Mouse (Mus musculus): ENCODE measurements around the gene S100a9. TPM values are rescaled to one million over a fixed set of nuclear protein-coding genes. Genes with fewer than 3 reads are reported as not detected.

S100a9 gene
- total RNA-seq (2015; ENCODE audit: low replicate concordance) (7,257 and 9,005 TPM in 2 replicates), total RNA-seq (2017; ENCODE audit: low replicate concordance) (2,061 and 2,234 TPM in 2 replicates)

DNA sequence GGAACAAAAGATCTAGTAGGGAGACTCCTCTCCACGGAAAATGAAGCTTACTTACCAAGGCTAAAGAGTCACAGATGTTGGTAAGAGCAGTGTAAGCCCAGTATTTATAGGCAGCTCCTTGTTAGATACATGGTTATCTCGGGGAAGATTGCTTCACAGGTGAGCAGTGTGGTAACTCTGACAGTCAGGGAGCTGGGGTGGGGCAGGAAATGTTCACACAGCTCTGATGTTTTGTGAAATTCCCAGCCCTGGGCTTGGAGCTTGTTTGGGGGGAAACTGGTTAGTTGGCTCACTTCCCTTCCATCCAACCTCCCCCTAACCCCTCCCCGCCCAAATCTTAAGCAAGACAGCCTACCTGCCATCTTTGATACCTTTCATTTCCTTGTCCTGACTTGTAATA is at the start of gene S100a9:
S100a9 (minus strand) TSS at position 109 of the 400 bp plus-strand sequence.
- ATAC-seq (replicated peaks; ENCODE audit: low FRiP score, poor library complexity, severe bottlenecking) = no peak

GRCm38 (mm10) chr3:90726606-90727005 is 31.1 kb upstream of the S100a9 start, which contains the start of gene Pglyrp4:
Gene Pglyrp4 (plus strand): TSS chr3:90726906.
- no peak for ATAC-seq (replicated peaks; ENCODE audit: low FRiP score, poor library complexity, severe bottlenecking)

DNA sequence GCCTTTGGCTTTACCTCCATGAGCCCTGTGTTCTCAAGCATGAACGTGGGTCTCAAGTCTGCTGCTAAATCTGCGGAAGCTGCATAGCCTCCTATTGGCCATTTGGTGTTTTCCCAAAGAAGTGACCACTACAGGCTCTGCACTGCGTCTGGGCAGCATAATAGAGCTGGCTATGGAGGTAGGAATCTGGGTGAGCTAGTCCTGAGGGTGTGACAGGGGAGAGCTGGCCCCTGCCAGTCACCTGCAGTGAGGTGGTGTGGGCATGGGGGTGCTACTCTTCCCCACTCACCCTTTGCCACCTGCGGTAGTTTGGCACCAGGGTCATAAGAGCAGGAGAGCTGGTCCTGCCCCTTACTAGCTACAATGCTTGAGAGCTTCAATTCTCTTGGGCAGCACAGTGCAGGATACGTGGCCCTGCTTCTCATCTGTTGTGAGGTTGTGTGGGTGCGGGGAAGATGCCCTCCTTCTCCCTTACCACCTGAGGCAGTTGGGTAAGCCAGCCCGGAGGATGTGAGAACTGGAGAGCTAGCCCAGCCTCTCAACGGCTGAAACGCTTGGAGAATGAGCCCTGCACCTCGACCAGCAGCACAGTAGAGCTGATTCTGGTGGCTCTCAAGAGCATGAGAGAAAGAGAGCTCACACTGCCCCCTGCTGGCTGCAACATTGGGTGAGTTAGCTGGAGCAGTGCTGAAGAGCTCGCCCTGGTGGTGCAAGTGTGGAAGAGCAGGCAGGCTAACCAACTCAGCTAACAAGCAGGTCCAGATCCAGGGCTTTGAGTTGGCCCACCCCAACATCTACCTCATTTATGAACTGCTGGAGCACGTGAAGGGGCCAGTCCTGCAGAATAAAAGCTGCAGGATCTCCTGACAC is 14.3 kb upstream of the S100a9 start:
- ATAC-seq (replicated peaks; ENCODE audit: low FRiP score, poor library complexity, severe bottlenecking) = peak; percentile 83

DNA sequence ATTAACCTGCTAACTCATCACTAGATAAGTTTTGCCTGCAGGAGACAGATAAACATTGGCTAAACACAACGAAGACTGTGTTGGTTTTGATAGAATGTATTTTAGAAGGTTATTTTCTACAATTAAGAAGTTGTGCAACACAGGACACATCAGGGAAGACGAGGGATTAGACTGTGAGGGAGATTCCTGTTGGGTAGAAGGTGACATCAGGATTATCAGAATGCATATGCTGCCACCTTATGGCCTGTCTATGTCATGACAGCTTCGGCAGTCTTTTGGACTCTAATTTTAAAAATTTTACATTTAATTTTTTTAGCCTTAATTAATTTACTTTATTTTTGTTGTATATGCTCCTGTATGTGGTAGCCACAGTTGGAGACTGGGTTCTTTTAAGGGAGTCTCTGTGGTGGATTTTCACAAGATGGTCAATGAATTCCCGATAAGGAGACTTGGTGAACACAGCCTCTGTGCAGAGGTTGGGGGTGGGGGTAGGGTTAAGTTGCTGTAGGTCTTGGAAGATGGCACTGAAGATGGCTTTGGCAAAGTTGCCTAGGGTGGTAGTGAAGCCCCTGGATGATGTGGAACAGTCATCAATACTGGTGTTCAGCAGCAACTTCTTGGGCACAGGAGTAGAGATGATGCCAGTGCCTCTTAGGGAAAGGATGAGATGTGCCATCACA is 13.1 kb upstream of the S100a9 start:
- no peak for ATAC-seq (replicated peaks; ENCODE audit: low FRiP score, poor library complexity, severe bottlenecking)

GRCm38 (mm10) chr3:90702244-90702643 is 6.7 kb upstream of the S100a9 start:
- ATAC-seq (replicated peaks; ENCODE audit: low FRiP score, poor library complexity, severe bottlenecking) = no peak

GRCm38 (mm10) chr3:90693496-90693895 is 2.0 kb downstream of the S100a9 start:
- ATAC-seq (replicated peaks; ENCODE audit: low FRiP score, poor library complexity, severe bottlenecking) = no peak

- no peak for ATAC-seq (replicated peaks; ENCODE audit: low FRiP score, poor library complexity, severe bottlenecking)
These were observed 8.7 kb downstream of the S100a9 start for GRCm38 (mm10) chr3:90686835-90687234.

- ATAC-seq (replicated peaks; ENCODE audit: low FRiP score, poor library complexity, severe bottlenecking) = no peak
These were observed 11.6 kb downstream of the S100a9 start for GRCm38 (mm10) chr3:90683929-90684328.

DNA sequence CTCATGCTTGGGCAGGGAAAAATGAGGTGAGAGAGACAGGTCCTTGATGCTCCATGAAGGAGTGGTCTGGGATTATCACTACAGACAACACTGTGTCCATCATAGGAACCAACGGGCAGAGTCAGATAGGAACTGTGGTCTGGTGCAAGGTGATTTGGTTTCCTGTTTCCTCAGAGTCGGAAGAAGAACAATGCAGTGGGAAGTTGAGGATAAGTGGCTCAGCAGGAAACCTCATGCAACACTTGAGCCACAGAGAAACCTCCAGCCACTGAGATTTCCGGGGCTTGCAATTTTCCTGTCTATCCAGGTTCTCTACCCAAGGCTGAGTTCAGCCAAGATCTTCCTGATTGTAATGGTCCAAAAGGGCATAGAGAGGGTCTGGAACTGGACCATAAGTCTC is 16.9 kb downstream of the S100a9 start:
- no peak for ATAC-seq (replicated peaks; ENCODE audit: low FRiP score, poor library complexity, severe bottlenecking)

GRCm38 (mm10) chr3:90668846-90669245 is 26.7 kb downstream of the S100a9 start, which contains the start of gene S100a8:
Gene S100a8 (plus strand): TSS chr3:90668978.
- ATAC-seq (replicated peaks; ENCODE audit: low FRiP score, poor library complexity, severe bottlenecking) = no peak

- ATAC-seq (replicated peaks; ENCODE audit: low FRiP score, poor library complexity, severe bottlenecking) = no peak
These were observed 31.3 kb downstream of the S100a9 start for GRCm38 (mm10) chr3:90664219-90664618.

DNA sequence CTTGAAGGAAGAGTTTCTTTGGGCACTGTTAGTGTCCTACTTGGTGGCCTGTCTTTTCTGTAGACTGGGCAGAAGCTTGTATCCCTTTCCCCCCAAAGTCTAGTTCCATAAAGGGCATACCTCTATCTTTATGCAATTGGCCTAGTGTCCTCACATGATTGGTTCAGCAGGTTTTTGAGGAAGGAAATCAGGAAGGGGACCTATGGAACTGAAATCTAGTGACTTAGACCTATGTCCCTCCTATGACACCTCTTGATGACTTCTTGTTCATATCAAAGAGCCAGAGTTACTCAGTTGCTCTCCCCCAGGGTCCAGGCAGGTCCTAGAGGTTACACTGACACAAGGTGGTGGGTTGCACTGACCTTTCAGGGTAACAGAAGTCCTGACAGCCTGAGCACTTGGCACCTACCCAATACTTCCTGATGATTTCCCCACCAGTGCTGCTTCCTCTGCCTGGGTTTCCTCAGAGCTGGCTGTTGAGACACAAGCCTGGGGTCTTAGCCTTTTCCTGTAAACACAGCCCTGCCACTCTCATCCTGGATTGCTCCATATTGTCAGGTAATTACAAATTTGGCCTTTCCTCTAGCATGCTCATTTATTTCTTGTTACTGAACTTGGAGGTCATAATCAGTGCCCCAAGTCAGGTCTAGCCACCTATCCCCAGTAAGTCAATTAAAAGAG is 36.0 kb downstream of the S100a9 start:
- ATAC-seq (replicated peaks; ENCODE audit: low FRiP score, poor library complexity, severe bottlenecking) = no peak

GRCm38 (mm10) chr3:90657405-90657804 is 38.1 kb downstream of the S100a9 start:
- no peak for ATAC-seq (replicated peaks; ENCODE audit: low FRiP score, poor library complexity, severe bottlenecking)

GRCm38 (mm10) chr3:90653717-90654116 is 41.8 kb downstream of the S100a9 start, which contains the start of gene S100a7a:
Gene S100a7a (plus strand): TSS chr3:90654017.
- no peak for ATAC-seq (replicated peaks; ENCODE audit: low FRiP score, poor library complexity, severe bottlenecking)

DNA sequence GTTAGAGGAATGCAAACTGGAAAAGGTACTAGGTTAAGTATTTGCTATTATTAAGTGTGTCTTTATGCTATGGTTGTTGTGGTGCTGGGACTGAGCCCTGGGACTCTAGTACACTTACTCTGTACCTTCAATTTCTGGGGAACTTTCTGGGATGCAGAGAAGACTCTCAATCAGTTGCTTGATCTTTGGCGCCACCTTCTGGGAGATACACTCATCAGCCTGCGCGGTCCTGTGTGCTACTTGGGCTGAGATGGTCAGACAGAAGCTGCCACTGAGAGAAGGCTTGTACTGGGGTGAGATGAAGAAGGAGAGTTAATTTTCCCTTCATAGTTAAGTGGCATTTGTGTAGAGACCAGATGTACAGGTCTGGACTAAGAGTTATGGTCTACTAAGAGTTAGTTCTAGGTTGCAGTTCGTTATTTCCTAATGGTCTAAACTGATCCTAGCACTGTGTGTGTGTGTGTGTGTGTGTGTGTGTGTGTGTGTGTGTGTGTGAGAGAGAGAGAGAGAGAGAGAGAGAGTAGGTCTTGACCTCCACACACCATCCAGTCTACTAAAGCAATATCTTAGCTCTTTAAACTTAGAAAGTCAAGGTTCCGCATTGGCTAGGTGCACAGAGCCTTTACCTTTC is 42.5 kb downstream of the S100a9 start:
- ATAC-seq (replicated peaks; ENCODE audit: low FRiP score, poor library complexity, severe bottlenecking) = no peak

- no peak for ATAC-seq (replicated peaks; ENCODE audit: low FRiP score, poor library complexity, severe bottlenecking)
These were observed 45.7 kb downstream of the S100a9 start for GRCm38 (mm10) chr3:90649832-90650231.

- no peak for ATAC-seq (replicated peaks; ENCODE audit: low FRiP score, poor library complexity, severe bottlenecking)
These were observed 46.5 kb downstream of the S100a9 start for GRCm38 (mm10) chr3:90648981-90649380.

GRCm38 (mm10) chr3:90647291-90647690 is 48.2 kb downstream of the S100a9 start:
- no peak for ATAC-seq (replicated peaks; ENCODE audit: low FRiP score, poor library complexity, severe bottlenecking)

GRCm38 (mm10) chr3:90644220-90644619 is 51.3 kb downstream of the S100a9 start:
- ATAC-seq (replicated peaks; ENCODE audit: low FRiP score, poor library complexity, severe bottlenecking) = no peak
